Mouse (Mus musculus) MEL (cell line): ENCODE results near the gene Tspyl4.

Experiments
- CHD1 ChIP-seq: IDR thresholded peaks from 2 replicates; pipeline ENCODE4 v1.6.1; 2012; ENCODE audit warnings: low read depth, mild to moderate bottlenecking, inconsistent platforms, low read length, improper control_type of control experiment
- CTCF ChIP-seq, 3 experiments: IDR thresholded peaks in 2 of 3; conservative IDR thresholded peaks in 1 of 3; 2 replicates each; pipeline ENCODE4 v1.5.1; 2011 to 2012; ENCODE audit warnings: low read length in 3 of 3, low read depth in 2 of 3, mild to moderate bottlenecking in 2 of 3, improper control_type of control experiment in 1 of 3, inconsistent platforms in 1 of 3, mixed read lengths in 1 of 3, moderate library complexity in 1 of 3; ENCODE audit not compliant: control insufficient read depth in 1 of 3, insufficient read depth in 1 of 3, poor library complexity in 1 of 3, severe bottlenecking in 1 of 3
- ELF1 ChIP-seq: IDR thresholded peaks from 2 replicates; pipeline ENCODE4 v1.6.1; 2014; ENCODE audit warnings: low read depth, mild to moderate bottlenecking, inconsistent platforms, low read length, improper control_type of control experiment, moderate library complexity
- EP300 ChIP-seq, 2 experiments: IDR thresholded peaks; 2 replicates each; pipeline ENCODE4 v1.6.1; 2011; ENCODE audit warnings: improper control_type of control experiment in 2 of 2, low read length in 2 of 2, low read depth in 1 of 2, mild to moderate bottlenecking in 1 of 2
- ETS1 ChIP-seq: IDR thresholded peaks from 2 replicates; pipeline ENCODE4 v1.6.1; 2012; ENCODE audit warnings: low read depth, mild to moderate bottlenecking, inconsistent platforms, low read length, improper control_type of control experiment, moderate library complexity
- HCFC1 ChIP-seq: IDR thresholded peaks from 2 replicates; pipeline ENCODE4 v1.6.1; 2012; ENCODE audit warnings: low read depth, mild to moderate bottlenecking, inconsistent platforms, low read length, improper control_type of control experiment, moderate library complexity
- MEF2A ChIP-seq: IDR thresholded peaks from 2 replicates; pipeline ENCODE4 v1.6.1; 2014; ENCODE audit warnings: low read depth, mild to moderate bottlenecking, inconsistent platforms, low read length, improper control_type of control experiment; ENCODE audit not compliant: poor library complexity, insufficient replicate concordance, severe bottlenecking; ENCODE audit errors: extremely low read depth
- TAL1 ChIP-seq: IDR thresholded peaks from 2 replicates; pipeline ENCODE4 v1.6.1; 2012; ENCODE audit warnings: mild to moderate bottlenecking, inconsistent platforms, low read length, moderate library complexity, mixed read lengths
- TBP ChIP-seq: IDR thresholded peaks from 2 replicates; pipeline ENCODE4 v1.8.0; 2011; ENCODE audit warnings: low read depth, low read length, improper control_type of control experiment
- UBTF ChIP-seq: IDR thresholded peaks from 2 replicates; pipeline ENCODE4 v1.6.1; 2012; ENCODE audit warnings: low read depth, mild to moderate bottlenecking, inconsistent platforms, low read length, improper control_type of control experiment, moderate library complexity, borderline replicate concordance; ENCODE audit not compliant: insufficient read depth
- USF1 ChIP-seq: IDR thresholded peaks from 2 replicates; pipeline ENCODE4 v1.6.1; 2014; ENCODE audit warnings: low read depth, mild to moderate bottlenecking, inconsistent platforms, low read length, improper control_type of control experiment, moderate library complexity
- USF2 ChIP-seq, 2 experiments: IDR thresholded peaks; 2 replicates each; pipeline ENCODE4 v1.6.1; 2011 to 2012; ENCODE audit warnings: improper control_type of control experiment in 2 of 2, low read length in 2 of 2, borderline replicate concordance in 1 of 2, inconsistent platforms in 1 of 2, low read depth in 1 of 2, mild to moderate bottlenecking in 1 of 2; ENCODE audit not compliant: insufficient read depth in 1 of 2

GRCm38 (mm10) chr10:34320809-34321208 is 23.6 kb downstream of the Tspyl4 start:
- TF ChIP-seq TAL1 (no peak), MEF2A (no peak), ELF1 (no peak), CTCF (IDR thresholded peaks at IDR 0.05 in 2 of 3, conservative IDR thresholded peaks at IDR 0.05 in 1 of 3; ENCODE audit: control insufficient read depth in 1 of 3, insufficient read depth in 1 of 3, low read depth in 2 of 3, low read length in 3 of 3, poor library complexity in 1 of 3, severe bottlenecking in 1 of 3) (no peak), HCFC1 (no peak), EP300 (IDR thresholded peaks at IDR 0.05; ENCODE audit: low read depth in 1 of 2, low read length in 2 of 2) (no peak), UBTF (no peak), USF2 (IDR thresholded peaks at IDR 0.05; ENCODE audit: borderline replicate concordance in 1 of 2, insufficient read depth in 1 of 2, low read depth in 1 of 2, low read length in 2 of 2) (no peak), TBP (no peak), USF1 (no peak), ETS1 (no peak), CHD1 (no peak)
